Mouse (Mus musculus): ENCODE results near the gene Eif3a.

Gene Eif3a

DNA sequence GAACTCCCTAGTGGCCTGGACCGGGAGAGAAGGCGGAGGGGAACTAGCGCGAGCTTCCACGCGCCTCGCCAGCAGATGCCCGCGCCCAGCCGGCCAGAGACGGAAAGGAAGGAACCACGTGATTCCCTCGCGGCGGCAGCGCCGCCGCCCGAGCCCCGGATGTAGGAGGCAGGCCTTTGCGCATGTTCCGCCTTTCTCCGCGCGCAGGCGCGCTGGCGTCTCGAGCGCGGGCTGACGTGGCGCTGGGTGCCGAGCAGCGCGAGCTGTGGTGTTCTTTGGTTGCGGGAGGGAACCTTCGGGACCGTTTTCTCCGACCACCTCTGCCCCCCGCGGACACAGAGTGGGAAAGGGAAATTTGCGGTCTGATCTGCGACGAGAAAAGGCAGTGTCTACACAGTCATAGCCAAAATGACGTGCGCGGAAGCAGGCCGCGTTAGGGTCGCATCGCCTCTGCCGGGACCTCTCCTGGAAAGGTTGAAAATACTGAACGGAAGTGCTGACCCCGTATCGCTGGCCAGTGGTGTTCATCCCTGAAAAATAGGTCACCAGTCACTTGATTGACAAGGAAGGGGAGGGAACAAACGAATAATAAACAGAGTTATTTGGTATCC is at the start of gene Eif3a:
Gene Eif3a (minus strand): TSS at position 108 of the 611 bp plus-strand sequence.
- no peak for DNase-seq (ENCODE audit: extremely low read depth, low read depth, low spot score)

DNA sequence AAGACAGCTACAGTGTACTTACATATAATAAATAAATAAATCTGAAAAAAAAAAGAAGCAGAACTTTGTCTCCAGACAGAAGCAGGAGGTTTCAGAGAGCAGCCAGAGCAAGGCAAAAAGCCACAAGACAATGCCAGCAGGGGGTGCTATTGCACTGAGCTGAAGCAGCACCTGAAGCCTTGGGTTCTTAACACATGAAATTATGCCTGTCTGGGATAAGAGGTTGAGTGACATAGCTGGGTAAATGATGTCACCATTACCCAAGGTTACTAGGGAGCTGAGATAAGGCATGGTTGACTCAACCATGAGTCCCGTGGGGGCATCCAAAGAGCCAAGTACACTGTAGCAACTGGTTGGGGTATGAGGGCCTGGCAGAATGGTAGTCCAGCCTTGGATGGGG is 47.3 kb upstream of the Eif3a start:
- no peak for DNase-seq (ENCODE audit: extremely low read depth, low read depth, low spot score)

DNA sequence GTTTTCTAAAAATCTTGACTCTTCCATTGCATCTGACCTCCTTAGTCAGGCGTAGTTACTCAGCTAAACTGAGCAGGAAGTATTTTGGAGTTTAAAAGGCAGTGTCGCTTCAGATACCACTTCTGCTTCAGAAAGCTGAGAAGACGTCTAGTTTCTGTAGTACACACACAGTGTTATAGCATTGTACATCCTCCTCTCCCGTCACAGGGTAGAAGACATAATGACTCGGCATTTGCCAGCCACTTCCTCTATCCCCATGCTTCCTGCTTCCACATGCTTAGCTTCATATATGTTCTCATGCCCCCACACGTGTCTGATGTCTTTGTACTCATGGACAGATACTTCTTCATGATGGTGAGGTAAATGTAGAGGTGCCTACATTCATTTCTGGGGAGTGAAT is 28.2 kb upstream of the Eif3a start:
- no peak for DNase-seq (ENCODE audit: extremely low read depth, low read depth, low spot score)

DNA sequence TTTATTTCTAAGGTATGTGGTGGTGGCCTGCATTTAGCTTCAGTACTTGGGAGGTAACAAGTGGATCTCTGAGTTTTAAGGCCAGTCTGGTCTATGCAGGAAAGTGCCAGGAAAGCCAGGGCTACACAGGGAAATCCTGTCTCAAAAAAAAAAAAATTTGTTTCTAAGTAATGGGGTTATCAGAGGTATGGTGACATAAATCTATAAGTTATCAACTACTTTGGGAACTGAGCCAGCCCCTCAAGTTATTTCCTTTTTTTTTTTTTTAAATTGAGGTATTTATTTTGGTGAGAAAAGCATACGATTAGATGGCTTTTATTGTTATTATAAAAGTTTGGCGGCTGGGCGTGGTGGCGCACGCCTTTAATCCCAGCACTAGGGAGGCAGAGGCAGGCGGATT is 22.7 kb upstream of the Eif3a start:
- no peak for DNase-seq (ENCODE audit: extremely low read depth, low read depth, low spot score)

DNA sequence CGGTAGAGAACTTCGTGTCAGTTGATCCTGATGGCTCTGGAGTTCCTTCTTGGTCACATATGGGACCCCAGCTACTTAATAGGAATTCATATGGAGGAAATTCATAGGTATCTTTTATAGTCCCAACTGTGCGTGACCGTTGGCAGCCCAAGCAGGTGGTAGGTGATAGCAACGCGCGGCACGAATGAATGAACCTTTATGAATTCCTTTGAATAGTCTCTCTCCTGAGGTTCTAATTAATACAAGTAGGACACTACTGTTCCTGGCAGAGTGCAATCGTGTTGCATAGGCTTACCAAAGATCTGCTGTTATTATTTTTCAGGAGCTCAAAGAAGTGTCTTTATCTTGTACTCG is 21.6 kb upstream of the Eif3a start:
- no peak for DNase-seq (ENCODE audit: extremely low read depth, low read depth, low spot score)

DNA sequence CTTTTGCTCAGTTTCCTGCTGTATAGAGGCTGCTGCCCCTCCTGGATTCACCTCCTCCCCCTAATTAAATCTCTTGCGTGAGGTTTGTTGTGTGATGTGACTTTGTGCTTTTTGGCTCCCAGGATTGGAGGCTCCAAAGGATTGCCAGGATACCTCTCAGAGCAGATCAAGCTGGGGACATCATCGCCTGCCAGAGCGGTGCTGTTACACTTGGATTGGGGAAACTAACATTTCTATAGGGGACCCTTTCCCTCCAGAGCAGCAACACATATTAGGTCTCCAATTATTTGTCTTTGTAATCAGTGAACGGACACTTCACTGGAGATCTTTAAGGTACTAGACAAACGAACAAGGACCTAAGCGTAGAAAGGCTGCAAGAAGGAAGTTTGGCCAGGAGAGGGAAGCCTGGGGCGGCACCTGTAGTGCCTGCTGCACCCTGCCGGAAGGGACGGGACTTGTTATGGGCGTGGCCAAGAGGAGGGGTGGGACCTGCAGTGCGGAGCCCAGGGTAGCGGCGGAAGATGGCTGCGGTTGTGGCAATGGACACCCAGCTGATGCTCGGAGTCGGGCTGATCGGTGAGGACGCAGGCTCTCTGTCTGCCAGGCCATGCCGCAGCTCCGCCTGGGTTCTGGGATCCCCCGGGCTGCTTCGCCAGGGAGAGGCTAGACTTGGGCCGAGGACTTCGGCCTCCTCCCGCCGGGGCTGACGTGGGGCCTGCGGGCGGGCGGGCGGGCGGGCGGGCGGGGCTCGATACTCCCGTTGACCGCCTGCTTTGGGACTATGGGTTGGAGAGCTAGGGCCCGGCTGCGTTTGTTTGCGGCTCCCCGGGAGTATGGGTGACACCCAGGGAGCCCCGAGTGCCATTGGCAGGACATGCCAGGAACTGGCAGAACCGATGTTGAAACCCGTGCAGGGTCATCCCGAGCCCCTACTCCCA is 20.9 kb upstream of the Eif3a start, which contains the start of gene Fam45a:
Gene Fam45a (plus strand): TSS at position 488 of the 938 bp plus-strand sequence.
- DNase-seq (ENCODE audit: extremely low read depth, low read depth, low spot score), result peak; percentile 8

DNA sequence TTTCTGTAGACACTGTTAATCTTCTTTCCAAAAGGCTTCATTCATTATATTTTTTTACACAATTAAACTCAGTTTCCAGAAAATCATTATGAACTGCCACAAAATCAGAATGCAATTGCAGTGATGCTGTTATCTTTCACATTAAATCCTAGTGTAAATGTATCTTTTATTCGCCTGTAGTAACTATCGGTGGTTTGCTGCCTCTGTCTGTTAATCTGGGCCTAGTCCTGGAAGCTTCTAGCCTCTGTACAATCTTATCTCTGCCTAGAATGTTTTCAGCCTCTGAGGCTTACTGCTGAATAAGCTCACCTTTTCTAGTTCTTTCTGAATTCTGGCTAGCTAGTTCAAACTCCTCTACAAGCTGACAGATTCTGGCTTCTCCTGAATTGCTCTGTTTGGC is 19.5 kb upstream of the Eif3a start:
- no peak for DNase-seq (ENCODE audit: extremely low read depth, low read depth, low spot score)

DNA sequence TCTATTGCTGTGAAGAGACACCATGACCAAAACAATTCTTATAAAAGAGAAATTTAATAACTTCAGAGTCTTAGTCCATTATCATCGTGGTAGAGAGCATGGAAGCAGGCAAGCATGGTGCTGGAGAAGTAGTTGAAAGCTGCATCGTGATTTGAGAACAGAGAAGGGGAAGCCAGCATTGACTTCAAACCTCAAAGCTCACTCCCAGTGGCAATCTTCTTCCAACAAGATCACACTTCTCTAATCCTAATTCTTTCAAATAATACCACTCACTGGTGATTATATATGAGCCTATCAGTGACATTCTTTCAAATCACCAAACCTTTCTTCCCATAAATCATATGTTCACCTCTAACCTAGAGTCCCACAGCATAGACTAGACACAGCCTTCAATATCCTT is 14.4 kb upstream of the Eif3a start:
- DNase-seq (ENCODE audit: extremely low read depth, low read depth, low spot score), result no peak

DNA sequence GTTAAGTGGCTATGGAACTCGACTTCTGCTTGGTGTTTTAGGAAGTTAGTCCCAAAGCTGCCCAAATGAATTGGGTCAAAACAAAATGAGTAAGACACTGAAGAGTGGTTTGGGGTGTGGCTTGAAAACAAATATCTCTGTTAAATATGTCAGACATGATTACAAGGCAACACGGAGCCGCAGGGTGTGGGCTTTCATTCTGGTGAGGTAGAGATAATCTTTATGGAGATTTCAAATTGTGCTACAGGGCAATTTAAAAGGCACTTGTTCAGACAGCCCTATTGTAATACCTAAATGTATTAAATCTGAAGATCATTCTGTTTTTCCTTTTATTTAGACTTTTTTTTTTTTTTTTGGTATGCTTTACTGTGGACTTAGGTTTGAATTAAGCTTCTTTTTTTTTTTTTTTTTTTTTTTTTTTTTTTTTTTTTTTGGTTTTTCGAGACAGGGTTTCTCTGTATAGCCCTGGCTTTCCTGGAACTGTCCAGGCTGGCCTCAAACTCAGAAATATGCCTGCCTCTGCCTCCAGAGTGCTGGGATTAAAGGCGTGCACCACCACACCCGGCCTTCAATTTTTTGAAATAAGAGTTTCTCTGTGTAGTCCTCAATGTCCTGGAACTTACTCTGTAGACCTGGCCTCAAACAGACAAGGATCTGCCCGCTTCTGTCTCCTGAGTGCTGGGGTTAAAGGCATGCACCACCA is 9.6 kb upstream of the Eif3a start:
- no peak for DNase-seq (ENCODE audit: extremely low read depth, low read depth, low spot score)

DNA sequence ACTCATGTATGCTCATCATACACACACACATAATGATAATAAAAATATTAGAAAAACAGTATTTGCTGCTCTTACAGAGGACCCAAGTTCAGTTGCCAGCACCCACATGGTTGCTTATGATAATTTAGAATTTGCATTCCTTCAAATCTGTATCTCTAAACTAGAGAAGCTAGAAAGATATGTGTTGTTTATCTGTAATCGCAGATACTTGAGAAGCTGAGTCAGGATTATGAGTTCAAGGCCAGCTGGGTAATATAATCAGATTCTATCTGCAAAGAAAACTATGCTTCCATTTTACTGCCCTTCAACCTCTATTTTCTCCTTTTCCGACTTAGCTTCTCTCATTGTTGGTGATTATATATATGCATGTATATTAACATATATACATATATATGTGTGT is 7.0 kb upstream of the Eif3a start:
- DNase-seq (ENCODE audit: extremely low read depth, low read depth, low spot score), result no peak

DNA sequence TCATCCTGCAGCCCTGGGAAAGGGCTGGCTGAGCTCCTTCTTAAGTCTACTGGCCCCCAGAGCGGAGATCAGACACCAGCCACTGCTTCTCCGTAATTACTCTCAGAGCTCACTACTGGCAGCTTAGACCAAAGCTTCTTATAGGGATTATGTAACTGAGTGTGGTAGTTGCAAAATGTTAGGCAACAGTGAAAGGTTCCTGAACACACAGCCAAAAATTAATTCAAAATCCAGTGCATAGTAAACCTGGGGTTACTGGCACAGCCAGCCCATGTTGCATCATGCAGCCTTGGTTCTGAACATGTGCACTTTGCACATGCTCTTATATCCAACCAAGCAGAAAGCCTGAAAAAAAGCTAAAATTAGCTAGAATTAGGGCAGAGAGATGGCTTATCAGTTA is 4.8 kb upstream of the Eif3a start:
- peak; percentile 81 for DNase-seq (ENCODE audit: extremely low read depth, low read depth, low spot score)

DNA sequence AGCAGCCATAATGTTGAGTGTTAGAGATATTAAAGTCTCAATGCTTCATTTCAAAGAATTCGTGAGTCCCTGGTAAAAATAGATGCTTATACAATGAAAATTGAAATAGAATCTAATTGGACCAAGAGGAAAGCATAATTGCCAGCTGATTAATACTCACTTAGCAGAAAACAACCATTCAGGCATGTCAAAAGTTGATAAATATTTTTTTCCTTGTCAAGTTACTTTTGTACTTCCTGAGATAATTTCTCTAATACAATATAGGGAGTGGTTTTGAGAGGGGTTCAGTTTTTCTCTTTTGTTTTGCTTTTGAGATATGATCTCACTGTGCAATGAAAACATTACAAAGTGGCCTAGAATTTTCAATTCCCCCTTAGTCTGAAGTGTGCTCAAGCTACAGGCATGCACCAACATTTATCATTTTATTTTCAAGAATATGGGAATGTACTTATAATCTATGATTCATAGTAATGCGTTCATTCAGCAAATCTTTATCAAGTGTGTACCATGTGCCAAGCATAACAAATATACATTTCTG is 2.8 kb upstream of the Eif3a start:
- no peak for DNase-seq (ENCODE audit: extremely low read depth, low read depth, low spot score)

DNA sequence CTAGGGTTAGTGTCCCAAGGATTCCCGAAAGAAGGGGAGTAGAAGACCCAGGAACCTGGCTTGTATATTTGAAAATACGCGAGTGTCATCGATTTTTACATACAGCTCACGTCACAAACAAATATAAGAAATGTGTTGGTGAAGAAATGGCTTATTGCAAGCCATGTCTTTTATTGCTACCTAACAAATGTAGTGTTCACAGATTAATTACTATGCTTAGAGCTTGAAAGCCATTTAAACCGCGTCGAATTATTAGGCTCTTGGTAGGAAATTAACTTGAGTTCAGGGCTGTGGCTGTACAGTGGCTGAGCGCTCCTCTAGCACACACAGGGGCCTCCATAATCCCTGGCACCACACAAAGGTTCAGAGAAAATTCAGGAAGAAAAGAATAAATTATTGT is 706 bp upstream of the Eif3a start:
- no peak for DNase-seq (ENCODE audit: extremely low read depth, low read depth, low spot score)

DNA sequence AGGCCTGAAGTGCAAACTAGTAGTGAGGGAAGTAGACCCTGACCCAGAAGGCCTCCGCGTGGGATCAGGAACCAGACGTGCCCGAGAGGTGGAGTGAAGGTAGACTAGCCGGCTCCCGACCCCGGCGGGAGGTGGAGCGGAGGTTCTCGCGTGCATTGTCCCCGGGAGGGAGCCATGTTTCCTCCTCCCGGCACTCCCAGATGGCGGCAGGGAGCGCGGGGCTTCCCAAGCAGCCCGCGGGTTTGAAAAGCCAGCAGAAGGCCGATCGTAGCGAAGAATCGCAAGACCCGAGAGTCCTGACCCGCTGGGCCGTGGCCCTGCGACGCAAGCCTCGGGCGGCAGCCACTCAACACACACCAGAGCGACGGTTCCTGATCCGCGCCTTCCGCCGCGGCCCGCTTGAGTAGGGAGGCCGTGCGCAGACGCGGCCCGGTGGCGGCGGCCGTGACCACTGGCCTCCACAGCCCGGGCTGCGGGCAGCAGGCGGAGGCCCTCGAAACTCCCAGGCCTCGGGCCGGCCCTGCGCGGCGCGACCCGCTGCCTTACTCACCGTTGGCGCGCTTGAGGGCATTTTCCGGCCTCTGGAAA is 445 bp downstream of the Eif3a start:
- DNase-seq (ENCODE audit: extremely low read depth, low read depth, low spot score), result no peak

DNA sequence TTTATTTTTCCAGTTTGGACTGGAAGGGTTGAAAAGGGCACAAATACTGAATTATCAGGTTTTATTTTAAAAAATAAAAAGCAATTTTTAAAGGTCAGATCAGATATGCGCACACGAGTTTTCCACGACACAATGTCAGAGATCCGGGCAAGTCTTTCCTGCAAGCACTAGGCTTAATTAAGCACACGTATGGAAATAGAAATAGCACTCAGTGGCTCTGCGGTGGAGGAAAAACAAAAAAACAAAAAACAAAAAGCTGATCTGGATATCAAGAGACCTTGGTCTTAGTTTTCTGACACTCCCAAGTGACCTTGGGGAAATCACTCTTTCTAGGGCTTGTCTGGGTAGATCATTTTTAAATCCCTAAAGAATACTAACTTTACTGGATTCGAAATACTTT is 1.0 kb downstream of the Eif3a start:
- no peak for DNase-seq (ENCODE audit: extremely low read depth, low read depth, low spot score)

DNA sequence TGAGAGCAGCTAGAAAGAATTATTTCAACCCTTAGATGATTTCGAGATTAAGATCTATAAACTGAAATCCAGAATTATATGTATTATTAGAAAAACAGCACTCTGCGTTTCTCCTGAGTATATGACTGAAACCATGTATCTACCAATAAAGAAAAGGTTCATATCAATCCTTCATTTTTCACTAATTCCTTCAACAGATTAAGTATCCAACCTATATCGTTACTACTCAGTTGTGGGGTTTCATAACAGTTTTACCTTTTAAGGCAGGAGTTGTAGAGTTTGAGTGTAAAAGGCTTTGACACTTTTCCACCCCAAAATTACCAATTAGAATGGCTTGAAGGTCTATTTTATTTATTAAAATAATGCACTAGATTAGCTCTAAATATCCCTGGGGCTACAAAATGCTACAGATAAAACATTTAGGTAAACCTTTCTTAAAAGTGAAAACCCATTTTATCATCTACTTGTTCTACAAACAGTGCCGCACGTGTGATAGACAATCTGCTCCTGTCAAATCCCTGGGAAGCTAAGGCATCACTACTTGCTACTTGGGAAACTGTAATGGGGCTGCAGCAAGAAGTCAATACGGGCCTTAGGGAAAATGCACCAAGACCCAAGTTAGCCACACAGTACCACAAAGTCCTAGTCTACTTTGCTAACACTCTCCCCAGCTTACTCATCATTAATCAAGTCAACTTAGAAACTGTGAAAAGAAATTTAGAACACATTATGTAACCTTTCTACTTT is 2.1 kb downstream of the Eif3a start:
- no peak for DNase-seq (ENCODE audit: extremely low read depth, low read depth, low spot score)

DNA sequence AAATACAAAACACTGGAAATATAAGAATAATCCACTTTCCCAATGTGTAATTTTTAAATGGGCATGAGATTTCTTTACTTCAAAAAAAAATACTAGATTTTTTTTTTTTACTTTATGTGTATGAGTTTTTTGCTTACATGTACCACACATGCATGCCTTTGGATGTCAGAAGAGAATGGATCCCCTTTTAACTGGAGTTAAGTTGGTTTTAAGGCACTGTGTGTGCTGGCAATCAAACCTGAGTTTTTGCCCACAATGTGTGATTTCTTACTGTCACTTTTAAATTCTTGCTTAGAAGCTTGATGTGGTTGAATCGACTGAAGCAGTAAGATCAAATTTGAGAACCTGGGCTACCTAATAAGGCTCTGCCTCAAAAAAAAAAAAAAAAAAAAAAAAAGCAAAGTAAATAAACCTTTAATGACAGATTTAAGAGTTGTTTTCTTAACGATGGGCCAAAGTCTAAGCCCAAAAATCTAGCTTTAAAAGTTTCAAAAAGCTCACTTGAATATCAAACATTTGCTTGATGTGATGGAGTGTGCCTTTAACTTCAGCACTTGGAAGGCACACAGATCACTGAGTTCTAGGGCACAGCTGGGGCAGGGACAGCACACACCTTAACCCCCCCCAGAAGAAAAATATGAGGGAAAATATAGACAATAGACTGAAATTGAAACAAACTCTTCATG is 2.9 kb downstream of the Eif3a start:
- no peak for DNase-seq (ENCODE audit: extremely low read depth, low read depth, low spot score)

DNA sequence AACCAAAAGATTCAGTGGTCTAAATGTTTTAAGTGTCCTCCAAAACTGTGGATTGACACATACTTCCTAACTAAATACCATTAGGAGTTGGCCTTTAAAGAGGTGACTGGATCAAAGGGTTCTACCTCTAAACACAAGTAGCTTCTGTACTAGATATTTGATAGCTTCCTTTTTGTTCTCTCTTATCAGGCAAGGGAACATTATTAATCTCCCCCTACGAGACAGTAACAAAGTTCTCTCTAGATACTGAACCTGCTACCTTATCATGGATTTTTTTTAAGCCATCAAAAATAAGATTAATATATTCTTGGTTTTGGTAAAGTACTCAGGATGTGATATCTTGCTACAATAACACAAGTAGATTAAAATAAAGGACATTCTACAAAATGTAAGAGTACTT is 5.7 kb downstream of the Eif3a start:
- no peak for DNase-seq (ENCODE audit: extremely low read depth, low read depth, low spot score)

DNA sequence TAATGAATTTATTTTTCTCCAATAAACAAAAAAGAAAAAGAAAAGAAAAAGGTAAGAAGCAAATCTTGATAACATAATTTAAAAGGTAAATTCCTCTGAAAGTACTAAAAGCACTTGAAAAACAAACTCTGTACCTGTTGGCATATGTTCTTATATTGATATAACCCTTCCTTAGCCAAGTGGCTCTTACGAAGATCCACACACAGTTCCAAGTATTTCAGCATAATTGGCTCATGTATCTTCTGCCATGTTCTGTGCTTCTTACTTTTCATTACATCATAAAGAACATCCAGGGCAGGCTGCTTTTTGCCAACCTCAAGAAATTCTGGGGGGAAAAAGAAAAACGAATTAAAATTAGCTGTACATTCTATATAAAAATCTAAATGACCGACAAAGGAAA is 8.4 kb downstream of the Eif3a start:
- peak; percentile 68 for DNase-seq (ENCODE audit: extremely low read depth, low read depth, low spot score)

DNA sequence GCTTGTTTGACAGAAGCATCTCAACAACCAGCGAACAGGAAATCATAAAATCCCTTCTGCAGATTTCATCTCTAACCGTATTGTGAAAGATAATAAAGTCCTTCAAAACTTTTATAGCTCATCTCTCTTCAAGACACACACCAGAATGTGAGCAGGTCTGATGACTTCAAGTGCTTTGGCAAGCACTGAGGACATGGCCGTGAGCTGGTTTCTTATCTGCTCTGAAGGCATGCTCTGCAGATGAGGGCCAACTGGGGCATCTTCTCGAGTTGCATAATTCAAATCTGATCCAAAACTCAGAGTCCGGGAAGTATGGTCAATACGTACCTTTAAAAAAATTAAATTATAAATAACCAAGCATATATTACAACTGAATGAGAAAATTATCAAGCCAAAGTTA is 17.1 kb downstream of the Eif3a start:
- peak; percentile 57 for DNase-seq (ENCODE audit: extremely low read depth, low read depth, low spot score)
